Mouse (Mus musculus): ENCODE measurements around the gene Ptprk.

DNA sequence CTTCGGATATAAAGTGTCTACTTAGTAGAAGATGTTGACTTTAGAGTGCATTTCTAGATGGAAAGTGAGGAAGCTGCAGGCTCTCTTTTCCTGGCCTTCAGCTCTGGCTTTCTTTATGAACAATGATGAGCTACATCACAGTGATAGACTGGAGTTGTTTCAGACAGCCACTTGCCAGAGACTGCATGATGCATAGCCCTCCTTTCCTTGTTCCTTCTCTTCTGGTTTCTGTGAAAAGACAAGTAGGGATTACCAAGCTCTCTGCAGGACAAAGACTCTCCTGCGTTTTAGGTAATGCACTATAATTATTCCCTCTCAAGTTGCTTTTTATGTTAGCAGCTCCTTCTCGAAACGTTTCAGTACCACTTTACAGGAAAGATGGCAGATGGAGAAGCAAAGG is 176.8 kb downstream of the Ptprk start:
- no peak for TF ChIP-seq CTCF (conservative IDR thresholded peaks at IDR 0.05; ENCODE audit: low read length)
- no peak for TF ChIP-seq POU5F1 (IDR thresholded peaks at IDR 0.05; ENCODE audit: borderline replicate concordance, low read length)

Measured in E14TG2a.4 (cell line).